10 mouse cellular contexts compared by ENCODE assay signal in genomic region chr17:85485946-85486533, GRCm38 (mm10).
DNase-seq lines count a peak whose midpoint lies in the region; ATAC-seq lines count a peak whose summit lies in the region.
"Had no signal": no experiment of that assay in that cellular context is flagged by ENCODE, and none has a peak within 500 bp of the region (broad histone marks: within the 10 kb centered on the region; RNA-seq: fewer than 3 reads in every experiment).

No protein-coding gene starts in this region.

- ATAC-seq in neural tube, embryonic 15.5 days (ENCODE audit: low FRiP score) = no peak
- ATAC-seq: liver, postnatal 0 days had no signal

- H3K4me2 ChIP-seq in neural tube, embryonic 15.5 days = 0 out of 2 replicates have a peak overlapping the region, but pooled peaks have one; percentile 9

- peaks cover 21% of the 10 kb centered on the region for H3K4me1 ChIP-seq in limb, embryonic 10.5 days
- H3K4me1 ChIP-seq in neural tube, embryonic 15.5 days = 0 out of 2 replicates have a peak, but pooled peaks cover 6% of the 10 kb centered on the region

- H3K36me3 ChIP-seq in limb, embryonic 10.5 days = no peaks in the 10 kb centered on the region
- no peaks in the 10 kb centered on the region for H3K36me3 ChIP-seq in neural tube, embryonic 15.5 days

- peak; percentile 38 to 39 for DNase-seq in cerebellum, postnatal 14 days
- no peak for DNase-seq in cerebellum, adult 11-12 months
- DNase-seq in kidney, postnatal 4 days = peak; percentile 15 to 28
- DNase-seq in kidney, adult 11 months = no peak
- DNase-seq in limb, embryonic 10.5 days (ENCODE audit: low spot score) = peak; percentile 56
- DNase-seq in layer of hippocampus, adult 8-10 months (ENCODE audit: low spot score in 2 of 2) = no peak
- no peak for DNase-seq in right cerebral cortex, adult 18-20 months
- DNase-seq: kidney, postnatal 36 days; liver, postnatal 0 days had no signal

- peak overlapping the region; percentile 46 for H3K4me3 ChIP-seq in limb, embryonic 10.5 days
- no peak overlapping the region for H3K4me3 ChIP-seq in neural tube, embryonic 15.5 days (replicated peaks)

- WGBS in limb, embryonic 10.5 days = under 1% methylated on average over 14 of the region's 14 CpGs
- WGBS in neural tube, embryonic 15.5 days = under 1% methylated on average over 14 of the region's 14 CpGs

- H3K9ac ChIP-seq in neural tube, embryonic 15.5 days (replicated peaks) = no peak overlapping the region
- H3K9ac ChIP-seq: liver, postnatal 0 days had no signal

- H3K9me3 ChIP-seq in limb, embryonic 10.5 days (replicated peaks) = no peaks in the 10 kb centered on the region
- H3K9me3 ChIP-seq in neural tube, embryonic 15.5 days (replicated peaks) = no peaks in the 10 kb centered on the region

- peaks cover 100% of the 10 kb centered on the region for H3K27me3 ChIP-seq in limb, embryonic 10.5 days (ENCODE audit: low read depth, poor library complexity, severe bottlenecking)
- peaks cover 94% of the 10 kb centered on the region for H3K27me3 ChIP-seq in neural tube, embryonic 15.5 days (replicated peaks)

- no peak overlapping the region for H3K27ac ChIP-seq in limb, embryonic 10.5 days
- H3K27ac ChIP-seq in neural tube, embryonic 15.5 days (replicated peaks) = no peak overlapping the region

Comparison
In these comparisons a context has a peak if more than half of its experiments do, and no peak if none do; other contexts are left out.
1. DNase-seq: peak in cerebellum, postnatal 14 days (2 of 2), kidney, postnatal 4 days (2 of 2) and limb, embryonic 10.5 days (single experiment); none in cerebellum, adult 11-12 months (single experiment), kidney, adult 11 months (single experiment), layer of hippocampus, adult 8-10 months (0 of 2) and right cerebral cortex, adult 18-20 months (single experiment).